Mouse (Mus musculus) T-cell, adult 2 months (primary cell): ENCODE results near the gene Pik3r6.

ENCODE experiments used
- DNase-seq: peaks from one replicate; pipeline ENCODE4 v3.0.0; 2022; ENCODE audit warnings: low spot score

The Pik3r6 gene

GRCm38 (mm10) chr11:68536026-68536425, 33.2 kb downstream of the Pik3r6 start:
- no peak for DNase-seq

- DNase-seq, result no peak
These were observed 33.6 kb downstream of the Pik3r6 start for GRCm38 (mm10) chr11:68536465-68536864.

- DNase-seq, result no peak
These were observed 36.8 kb downstream of the Pik3r6 start for GRCm38 (mm10) chr11:68539621-68540020.

GRCm38 (mm10) chr11:68544554-68544953, 41.7 kb downstream of the Pik3r6 start:
- no peak for DNase-seq

GRCm38 (mm10) chr11:68545172-68545571, 42.4 kb downstream of the Pik3r6 start:
- DNase-seq, result no peak

GRCm38 (mm10) chr11:68545682-68546222, 42.9 kb downstream of the Pik3r6 start:
- no peak for DNase-seq

GRCm38 (mm10) chr11:68547484-68547883, 44.7 kb downstream of the Pik3r6 start:
- no peak for DNase-seq

- no peak for DNase-seq
These were observed 46.8 kb downstream of the Pik3r6 start for GRCm38 (mm10) chr11:68549597-68549996.

GRCm38 (mm10) chr11:68550358-68550757, 47.5 kb downstream of the Pik3r6 start:
- DNase-seq, result no peak

- DNase-seq, result peak; percentile 51
These were observed 51.2 kb downstream of the Pik3r6 start for GRCm38 (mm10) chr11:68553981-68554471.

- no peak for DNase-seq
These were observed 53.2 kb downstream of the Pik3r6 start, which contains the start of gene Mfsd6l for GRCm38 (mm10) chr11:68555918-68556584. Gene Mfsd6l (plus strand): TSS chr11:68556186.

GRCm38 (mm10) chr11:68559546-68559945, 56.7 kb downstream of the Pik3r6 start:
- no peak for DNase-seq

GRCm38 (mm10) chr11:68561957-68562950, 59.4 kb downstream of the Pik3r6 start:
- DNase-seq, result no peak

- no peak for DNase-seq
These were observed 61.7 kb downstream of the Pik3r6 start for GRCm38 (mm10) chr11:68564356-68565031.

- DNase-seq, result no peak
These were observed 62.2 kb downstream of the Pik3r6 start for GRCm38 (mm10) chr11:68565032-68565429.

- DNase-seq, result peak; percentile 21
These were observed 63.7 kb downstream of the Pik3r6 start for GRCm38 (mm10) chr11:68566447-68567059.

- no peak for DNase-seq
These were observed 68.0 kb downstream of the Pik3r6 start for GRCm38 (mm10) chr11:68570861-68571260.

- DNase-seq, result no peak
These were observed 74.3 kb downstream of the Pik3r6 start for GRCm38 (mm10) chr11:68577076-68577475.

GRCm38 (mm10) chr11:68579462-68579881, 76.7 kb downstream of the Pik3r6 start:
- DNase-seq, result no peak

GRCm38 (mm10) chr11:68580566-68580965, 77.7 kb downstream of the Pik3r6 start:
- DNase-seq, result no peak

GRCm38 (mm10) chr11:68583225-68583624, 80.4 kb downstream of the Pik3r6 start:
- DNase-seq, result no peak
